Mouse (Mus musculus): ENCODE measurements at regions not wholly inside any gene's neighbourhood (a gene's known extent, or its start where the extent isn't known, plus 50 kb on each side); places are given as distances from the start of the nearest gene placed in this dataset.
A peak's percentile ranks its signal among the peaks of the same experiment; 100 is the strongest.

DNA sequence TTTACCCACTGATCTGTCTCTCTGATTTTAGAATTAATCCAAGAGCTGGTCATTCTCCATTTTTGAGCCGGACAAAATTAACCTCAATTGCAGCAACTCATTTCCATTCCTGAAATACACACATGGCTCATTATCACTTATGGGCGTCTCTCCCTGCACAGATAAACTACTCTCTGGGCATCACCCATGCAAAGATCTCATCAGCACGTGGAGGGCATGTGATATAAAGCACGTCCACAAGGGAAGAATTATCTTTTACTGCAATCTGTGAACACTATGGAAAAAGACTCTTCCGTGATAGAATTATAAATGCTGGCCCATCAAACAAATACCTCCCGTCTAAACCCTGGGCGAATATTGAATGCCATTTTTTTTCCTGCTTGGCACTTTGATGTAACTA is 124.1 kb upstream of the Klf6 start:
- WGBS = 83% methylated on average over 7 of the region's 7 CpGs
- H3K4me3 ChIP-seq (replicated peaks) = no peak overlapping the region
- ATAC-seq (ENCODE audit: insufficient read depth, low FRiP score, low read depth) = no peak
- no peaks in the 10 kb centered on the region for H3K36me3 ChIP-seq
- H3K27ac ChIP-seq = no peak overlapping the region
- H3K27me3 ChIP-seq (replicated peaks) = no peaks in the 10 kb centered on the region
- H3K4me2 ChIP-seq = no peak overlapping the region
- H3K9me3 ChIP-seq = no peaks in the 10 kb centered on the region
- H3K4me1 ChIP-seq = no peaks in the 10 kb centered on the region
- H3K9ac ChIP-seq = no peak overlapping the region

DNA sequence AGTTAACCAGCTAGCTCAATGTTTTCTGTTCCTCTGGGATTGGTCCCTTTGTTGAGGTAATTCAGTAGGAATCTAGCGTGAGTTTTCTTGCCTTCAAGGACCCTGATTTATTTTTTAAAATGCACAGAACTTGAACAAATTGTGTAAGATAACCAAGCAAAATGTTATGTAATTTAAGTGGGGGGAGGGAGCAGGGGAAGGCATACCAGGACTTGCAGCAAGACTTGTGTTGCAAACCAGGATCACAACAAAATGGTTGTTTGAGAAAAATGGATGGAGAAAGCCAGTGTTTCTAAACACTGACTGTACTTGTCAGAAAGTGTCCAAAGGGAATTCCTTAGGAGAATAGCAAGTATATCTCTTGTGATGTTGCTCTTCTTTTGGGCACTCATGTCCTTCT is 120.5 kb upstream of the Klf6 start:
- ATAC-seq (ENCODE audit: insufficient read depth, low FRiP score, low read depth) = no peak
- Histone ChIP-seq H3K9ac (no peak overlapping the region), H3K4me1 (no peaks in the 10 kb centered on the region), H3K4me2 (no peak overlapping the region), H3K27ac (no peak overlapping the region), H3K9me3 (no peaks in the 10 kb centered on the region), H3K36me3 (no peaks in the 10 kb centered on the region), H3K27me3 (replicated peaks) (no peaks in the 10 kb centered on the region), H3K4me3 (replicated peaks) (no peak overlapping the region)
- 78% methylated on average over 1 of the region's 1 CpGs for WGBS

DNA sequence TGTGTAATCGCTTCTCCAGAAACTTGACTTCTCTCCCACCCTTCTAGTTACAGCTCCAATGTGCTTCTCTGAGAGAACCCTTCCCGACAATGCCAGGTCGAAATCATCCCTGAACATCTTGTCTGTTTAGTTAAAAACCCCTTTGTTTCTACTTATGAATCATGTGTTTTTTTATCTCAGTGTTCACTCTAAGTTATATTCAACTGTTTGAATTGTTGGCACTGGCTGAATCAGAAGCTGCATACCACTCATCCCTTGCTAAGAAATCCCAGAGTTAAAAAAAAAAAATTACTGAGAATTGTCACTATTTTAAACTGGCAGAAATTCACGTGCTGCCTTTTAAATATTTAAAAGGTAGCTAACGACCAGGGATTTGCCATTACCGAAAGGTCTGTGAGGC is 116.3 kb upstream of the Klf6 start:
- H3K9ac ChIP-seq = no peak overlapping the region

DNA sequence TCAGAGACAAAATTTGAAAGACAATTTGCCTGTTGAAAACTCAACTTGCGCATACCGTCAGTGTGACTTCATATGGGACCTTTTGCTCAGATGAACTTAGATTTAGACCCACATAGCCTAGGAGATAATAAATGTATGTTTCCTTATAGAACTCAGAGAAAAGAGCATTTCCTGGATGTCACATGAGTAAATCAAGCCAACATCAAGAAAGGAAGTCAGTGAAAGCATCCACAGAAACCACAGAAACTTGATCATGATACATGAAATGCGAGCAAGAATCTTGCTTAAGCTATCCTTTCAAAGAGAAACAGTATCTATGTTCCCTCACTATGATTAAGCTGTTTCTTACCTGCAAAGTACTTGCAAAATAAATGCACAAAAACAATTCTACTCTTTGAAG is 104.1 kb upstream of the Klf6 start:
- H3K27ac ChIP-seq = no peak overlapping the region
- ATAC-seq (ENCODE audit: insufficient read depth, low FRiP score, low read depth) = no peak
- no peaks in the 10 kb centered on the region for H3K27me3 ChIP-seq (replicated peaks)
- H3K4me1 ChIP-seq = no peaks in the 10 kb centered on the region
- H3K36me3 ChIP-seq = no peaks in the 10 kb centered on the region
- 92% methylated on average over 3 of the region's 3 CpGs for WGBS
- H3K9me3 ChIP-seq = no peaks in the 10 kb centered on the region
- H3K4me2 ChIP-seq = no peak overlapping the region
- H3K9ac ChIP-seq = no peak overlapping the region
- H3K4me3 ChIP-seq (replicated peaks) = no peak overlapping the region

More for the DNA sequence above, 116.3 kb upstream of the Klf6 start:
- no peaks in the 10 kb centered on the region for H3K27me3 ChIP-seq (replicated peaks)
- H3K4me2 ChIP-seq = no peak overlapping the region
- no peak overlapping the region for H3K4me3 ChIP-seq (replicated peaks)
- no peak for ATAC-seq (ENCODE audit: insufficient read depth, low FRiP score, low read depth)
- H3K4me1 ChIP-seq = no peaks in the 10 kb centered on the region
- H3K27ac ChIP-seq = no peak overlapping the region
- H3K36me3 ChIP-seq = no peaks in the 10 kb centered on the region
- no peaks in the 10 kb centered on the region for H3K9me3 ChIP-seq
- 76% methylated on average over 6 of the region's 6 CpGs for WGBS

DNA sequence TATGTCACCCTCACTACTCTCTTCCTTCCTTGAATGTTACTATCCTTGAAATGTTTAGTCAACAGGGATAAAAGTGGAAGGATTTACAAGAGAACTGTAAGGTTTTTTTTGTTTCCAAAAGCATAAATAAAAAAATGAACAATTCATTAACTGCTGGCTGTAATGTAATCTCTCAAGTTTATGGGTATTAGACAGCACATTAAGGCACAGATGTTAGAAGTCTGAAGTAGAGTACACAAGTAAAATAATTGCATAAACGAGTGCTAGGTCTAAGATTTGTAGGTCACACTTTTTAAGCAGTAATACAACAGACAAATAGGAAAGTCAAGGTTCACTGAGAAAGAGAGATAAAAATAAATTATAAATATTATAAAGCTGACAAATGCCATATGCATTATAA is 103.3 kb upstream of the Klf6 start:
- Histone ChIP-seq H3K9me3 (no peaks in the 10 kb centered on the region), H3K27ac (no peak overlapping the region), H3K4me2 (no peak overlapping the region), H3K27me3 (replicated peaks) (no peaks in the 10 kb centered on the region), H3K9ac (no peak overlapping the region), H3K4me1 (no peaks in the 10 kb centered on the region), H3K36me3 (no peaks in the 10 kb centered on the region), H3K4me3 (replicated peaks) (no peak overlapping the region)
- WGBS = 50% methylated on average over 1 of the region's 1 CpGs
- ATAC-seq (ENCODE audit: insufficient read depth, low FRiP score, low read depth) = no peak

GRCm38 (mm10) chr13:5760030-5760429 is 101.3 kb upstream of the Klf6 start:
- no peak for ATAC-seq (ENCODE audit: insufficient read depth, low FRiP score, low read depth)

DNA sequence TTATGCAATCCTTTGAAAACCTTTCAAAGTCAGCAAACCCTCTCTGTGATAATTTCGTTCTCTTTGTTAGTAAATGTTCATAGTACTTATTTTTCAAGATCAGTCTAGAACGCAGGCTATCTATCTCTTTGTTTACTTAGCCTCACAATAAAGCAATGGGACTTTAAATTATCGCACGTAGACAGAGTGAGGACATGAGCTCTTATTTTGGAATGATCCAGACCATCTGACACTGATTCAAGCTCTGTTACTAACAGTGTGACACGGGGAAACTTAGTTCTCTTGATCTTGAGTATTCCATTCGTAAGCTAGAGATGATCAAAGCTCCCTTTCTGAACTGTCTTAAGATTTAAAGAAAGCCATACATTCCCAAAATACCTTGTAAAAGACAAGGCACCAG is 94.9 kb upstream of the Klf6 start:
- Histone ChIP-seq H3K4me2 (no peak overlapping the region), H3K36me3 (no peaks in the 10 kb centered on the region), H3K9ac (no peak overlapping the region), H3K4me3 (replicated peaks) (no peak overlapping the region), H3K4me1 (0 out of 2 replicates have a peak, but pooled peaks cover 6% of the 10 kb centered on the region), H3K27ac (no peak overlapping the region), H3K27me3 (replicated peaks) (no peaks in the 10 kb centered on the region), H3K9me3 (no peaks in the 10 kb centered on the region)
- ATAC-seq (ENCODE audit: insufficient read depth, low FRiP score, low read depth) = no peak
- WGBS = 53% methylated on average over 6 of the region's 6 CpGs

More at GRCm38 (mm10) chr13:5760030-5760429, 101.3 kb upstream of the Klf6 start:
- Histone ChIP-seq H3K9me3 (no peaks in the 10 kb centered on the region), H3K36me3 (no peaks in the 10 kb centered on the region), H3K4me1 (no peaks in the 10 kb centered on the region), H3K9ac (no peak overlapping the region), H3K4me2 (no peak overlapping the region), H3K27ac (no peak overlapping the region), H3K4me3 (replicated peaks) (no peak overlapping the region), H3K27me3 (replicated peaks) (no peaks in the 10 kb centered on the region)

- H3K27me3 ChIP-seq (replicated peaks) = no peaks in the 10 kb centered on the region
- ATAC-seq (ENCODE audit: insufficient read depth, low FRiP score, low read depth) = no peak
- whole genome bisulfite sequencing = 91% methylated on average over 1 of the region's 1 CpGs
- no peak overlapping the region for H3K27ac ChIP-seq
- H3K36me3 ChIP-seq = no peaks in the 10 kb centered on the region
- H3K4me2 ChIP-seq = no peak overlapping the region
- H3K9ac ChIP-seq = no peak overlapping the region
- 0 out of 2 replicates have a peak, but pooled peaks cover 6% of the 10 kb centered on the region for H3K4me1 ChIP-seq
- no peak overlapping the region for H3K4me3 ChIP-seq (replicated peaks)
- H3K9me3 ChIP-seq = no peaks in the 10 kb centered on the region
Measured at GRCm38 (mm10) chr13:5767202-5767601, 94.1 kb upstream of the Klf6 start.

- Histone ChIP-seq H3K4me3 (replicated peaks) (no peak overlapping the region), H3K9ac (no peak overlapping the region), H3K27ac (peak overlapping the region; percentile 64; the same call in 1 of the 2 replicates), H3K4me1 (0 out of 2 replicates have a peak, but pooled peaks cover 6% of the 10 kb centered on the region), H3K4me2 (no peak overlapping the region), H3K9me3 (no peaks in the 10 kb centered on the region), H3K36me3 (no peaks in the 10 kb centered on the region), H3K27me3 (replicated peaks) (no peaks in the 10 kb centered on the region)
- 90% methylated on average over 2 of the region's 2 CpGs for WGBS
- ATAC-seq (ENCODE audit: insufficient read depth, low FRiP score, low read depth) = no peak
Measured at GRCm38 (mm10) chr13:5768699-5769098, 92.6 kb upstream of the Klf6 start.

GRCm38 (mm10) chr13:5769283-5770260 is 91.7 kb upstream of the Klf6 start:
- peak; percentile 88 for ATAC-seq (ENCODE audit: insufficient read depth, low FRiP score, low read depth)
- Histone ChIP-seq H3K4me1 (0 out of 2 replicates have a peak, but pooled peaks cover 6% of the 10 kb centered on the region), H3K9me3 (no peaks in the 10 kb centered on the region), H3K36me3 (no peaks in the 10 kb centered on the region), H3K9ac (no peak overlapping the region), H3K4me2 (no peak overlapping the region), H3K27me3 (replicated peaks) (no peaks in the 10 kb centered on the region), H3K4me3 (replicated peaks) (no peak overlapping the region), H3K27ac (peak overlapping the region; percentile 64; the same call in 1 of the 2 replicates)
- 69% methylated on average over 7 of the region's 7 CpGs for WGBS

- no peak for ATAC-seq (ENCODE audit: insufficient read depth, low FRiP score, low read depth)
- Histone ChIP-seq H3K9me3 (no peaks in the 10 kb centered on the region), H3K4me1 (0 out of 2 replicates have a peak, but pooled peaks cover 6% of the 10 kb centered on the region), H3K27ac (no peak overlapping the region), H3K9ac (no peak overlapping the region), H3K4me2 (no peak overlapping the region), H3K4me3 (replicated peaks) (no peak overlapping the region), H3K27me3 (replicated peaks) (no peaks in the 10 kb centered on the region), H3K36me3 (no peaks in the 10 kb centered on the region)
- WGBS = 83% methylated on average over 3 of the region's 3 CpGs
Measured at GRCm38 (mm10) chr13:5773811-5774210, 87.5 kb upstream of the Klf6 start.

GRCm38 (mm10) chr13:5778443-5779171 is 82.7 kb upstream of the Klf6 start:
- H3K36me3 ChIP-seq = no peaks in the 10 kb centered on the region
- H3K27me3 ChIP-seq (replicated peaks) = no peaks in the 10 kb centered on the region
- ATAC-seq (ENCODE audit: insufficient read depth, low FRiP score, low read depth) = no peak
- H3K4me1 ChIP-seq = no peaks in the 10 kb centered on the region
- 62% methylated on average over 5 of the region's 5 CpGs for WGBS
- H3K27ac ChIP-seq = no peak overlapping the region
- no peaks in the 10 kb centered on the region for H3K9me3 ChIP-seq
- H3K4me3 ChIP-seq (replicated peaks) = no peak overlapping the region
- no peak overlapping the region for H3K4me2 ChIP-seq
- H3K9ac ChIP-seq = no peak overlapping the region
